Mouse (Mus musculus): ENCODE data around the gene Gm11361.

The Gm11361 gene

DNA sequence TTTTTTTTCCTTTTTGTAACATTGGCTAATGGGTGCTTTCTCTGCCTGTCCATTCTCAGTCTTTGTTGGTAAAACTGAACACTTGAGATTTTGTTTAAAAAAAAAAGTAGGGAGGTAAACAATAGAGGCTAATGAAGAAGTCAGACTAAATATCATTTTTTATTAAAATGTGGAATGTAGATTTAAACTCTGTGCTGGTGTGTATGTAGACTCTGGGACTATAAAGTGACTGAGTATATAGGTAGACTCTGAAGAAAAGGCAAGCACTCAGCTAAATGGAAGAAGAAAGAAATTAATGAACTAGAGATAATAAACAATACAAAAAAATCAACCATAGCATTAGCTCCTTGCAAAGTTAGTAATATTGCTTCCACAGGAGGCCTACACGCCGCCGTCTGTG, at the start of gene Gm11361:
TSS of gene Gm11361 (plus strand) at position 301 of the 400 bp plus-strand sequence.
- no peak for DNase-seq (ENCODE audit: low read depth, low spot score)

DNA sequence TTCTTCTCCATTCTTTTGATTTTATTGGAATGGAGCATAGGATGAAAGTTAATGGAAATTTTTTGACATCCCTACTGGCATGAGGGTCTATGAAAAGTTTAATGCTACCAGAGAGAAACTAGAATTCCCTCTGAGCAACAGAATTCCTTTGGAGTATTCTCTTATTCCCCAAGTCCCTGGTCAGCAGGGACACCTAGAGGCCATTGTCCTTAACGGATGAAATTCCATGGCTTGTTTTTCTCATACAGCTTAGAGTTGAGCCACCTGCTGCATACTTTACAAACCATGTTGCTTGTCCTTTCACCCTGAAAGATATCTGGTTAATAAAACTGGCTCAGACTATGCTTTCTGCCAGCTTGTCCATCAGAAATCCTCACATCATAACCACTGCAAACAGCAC, 7.1 kb downstream of the Gm11361 start:
- no peak for DNase-seq (ENCODE audit: low read depth, low spot score)

DNA sequence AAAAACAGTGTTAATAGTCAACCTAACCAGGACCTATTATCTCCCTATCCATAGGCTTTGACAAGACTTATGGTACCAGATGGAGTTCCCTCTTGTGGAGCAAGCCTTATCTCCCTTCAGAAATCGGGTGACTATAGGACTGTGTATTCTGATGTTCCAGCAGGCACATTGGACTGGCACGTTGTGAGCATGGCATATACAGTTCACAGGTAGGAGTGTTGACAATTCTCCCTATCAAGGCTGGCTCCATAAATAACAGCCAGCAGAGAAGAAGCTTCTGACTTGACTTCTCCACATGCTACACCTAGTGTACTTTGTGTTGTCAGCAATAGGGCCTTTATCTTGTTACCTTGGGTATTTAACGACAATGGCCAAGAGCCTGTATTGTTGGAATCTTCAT, 30.0 kb downstream of the Gm11361 start:
- no peak for DNase-seq (ENCODE audit: low read depth, low spot score)

DNA sequence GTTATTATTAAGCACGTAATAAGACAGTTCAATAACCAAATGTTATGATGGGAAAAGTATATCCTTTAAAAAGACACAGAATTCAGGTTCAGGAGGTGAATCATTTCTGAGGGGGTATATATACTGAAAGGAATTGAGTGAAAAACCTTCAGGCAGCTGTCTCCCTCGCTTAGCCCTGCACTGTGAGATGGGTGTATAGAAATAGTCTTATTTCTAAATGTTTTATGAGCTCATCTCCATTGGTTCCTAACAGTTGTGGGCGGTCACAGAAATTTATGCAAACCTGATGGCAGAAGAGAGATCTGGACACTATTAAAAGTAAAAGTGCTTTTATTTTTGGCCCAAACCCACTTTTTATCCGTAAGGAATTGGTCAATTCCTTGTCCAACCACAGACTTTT, 36.9 kb downstream of the Gm11361 start:
- no peak for DNase-seq (ENCODE audit: low read depth, low spot score)

DNA sequence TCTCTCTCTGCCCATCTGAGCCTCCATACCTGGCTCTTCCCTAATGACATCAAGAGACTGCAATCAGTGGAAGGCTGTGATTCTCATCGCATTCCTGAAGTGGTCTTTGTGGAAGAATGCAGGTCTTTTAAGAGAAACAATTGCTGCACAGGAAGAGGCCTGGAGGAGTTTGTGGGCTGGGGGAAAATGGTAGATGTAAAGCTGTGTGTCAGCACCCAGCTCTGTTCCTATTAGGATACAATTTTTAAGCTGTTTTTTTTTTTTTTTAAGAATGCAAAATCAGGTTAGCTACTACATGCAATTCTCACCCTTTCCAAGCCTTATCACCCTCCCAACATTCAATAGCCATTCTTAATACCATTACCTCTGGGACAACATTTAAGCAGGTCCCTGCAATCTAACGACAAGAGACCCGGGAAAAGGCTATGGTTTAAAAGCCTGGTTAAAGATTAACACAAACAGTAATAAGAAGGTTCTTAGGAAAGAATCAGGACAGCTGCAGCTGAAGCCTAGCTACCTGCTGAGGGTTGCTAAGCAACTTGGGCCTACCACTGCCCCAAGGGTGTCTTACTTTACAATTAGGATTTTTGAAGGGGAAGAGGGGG, 37.5 kb downstream of the Gm11361 start:
- DNase-seq (ENCODE audit: low read depth, low spot score), result no peak

DNA sequence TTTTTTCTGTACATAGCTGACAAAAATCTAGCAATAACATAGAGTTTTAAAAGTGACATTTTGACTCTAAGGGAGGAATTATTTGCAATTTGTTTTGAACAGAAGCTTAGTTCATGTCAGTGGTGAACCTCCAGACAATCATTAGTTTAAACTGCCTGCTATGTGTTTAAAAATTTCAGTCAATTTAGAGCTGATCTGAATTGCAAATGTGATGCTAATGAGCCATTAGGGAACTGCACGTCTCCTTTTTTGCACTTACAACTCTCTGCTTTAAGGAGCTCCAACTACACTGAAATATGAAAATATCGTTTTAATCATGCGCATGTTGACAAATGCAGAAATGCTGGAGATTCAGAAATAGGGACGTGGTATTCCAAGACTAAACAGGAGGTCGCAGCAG, 38.2 kb downstream of the Gm11361 start:
- no peak for DNase-seq (ENCODE audit: low read depth, low spot score)

DNA sequence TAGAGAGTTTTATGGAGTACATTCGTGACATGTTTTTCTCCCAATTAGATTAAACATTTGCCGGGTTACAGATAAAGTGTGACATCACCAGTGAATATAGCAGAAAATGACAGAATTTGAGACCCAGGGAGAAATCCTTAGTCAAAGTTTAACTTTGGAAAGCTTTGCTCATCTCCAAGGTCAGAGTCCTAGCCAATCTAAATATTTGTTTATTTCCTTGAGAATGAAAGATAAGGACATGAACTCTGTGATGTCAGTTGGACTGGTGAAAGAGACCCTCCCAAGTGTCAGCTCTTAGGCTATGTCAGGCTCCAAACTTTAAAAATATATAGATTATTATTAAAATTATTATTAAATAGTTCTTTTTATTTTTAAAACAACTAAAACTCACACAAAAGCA, 39.8 kb downstream of the Gm11361 start:
- DNase-seq (ENCODE audit: low read depth, low spot score), result no peak

DNA sequence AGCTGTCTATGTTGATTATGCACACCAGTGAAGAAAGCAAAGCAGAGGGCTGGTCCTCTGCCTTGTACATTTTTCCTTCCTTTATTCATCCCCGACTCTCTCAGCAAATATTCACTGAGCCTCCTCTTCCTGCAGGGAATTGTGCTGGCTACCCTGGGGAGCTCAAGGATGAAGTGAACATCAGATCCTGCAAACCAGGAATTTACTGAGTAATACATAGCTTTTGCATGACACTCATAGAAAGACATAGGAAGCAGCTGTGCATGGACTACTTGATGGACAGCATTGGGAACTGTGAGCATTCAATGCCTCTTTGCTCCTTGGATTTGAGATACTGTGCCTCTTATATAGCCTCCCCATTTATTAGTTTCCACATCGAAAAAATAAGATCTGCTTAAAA, 40.2 kb downstream of the Gm11361 start:
- DNase-seq (ENCODE audit: low read depth, low spot score), result no peak

Measured in c-Kit-negative CD71-positive TER-119-positive erythroid progenitor cells, embryonic 14.5 days (primary cell).